Mouse (Mus musculus) ES-E14 (cell line): ENCODE data around the gene Supt4a.

ENCODE experiments used
- HCFC1 ChIP-seq: IDR thresholded peaks from 2 replicates; pipeline ENCODE4 v1.6.1; 2012; ENCODE audit warnings: low read length, inconsistent platforms, borderline replicate concordance; ENCODE audit not compliant: insufficient read depth
- MAFK ChIP-seq: IDR thresholded peaks from 2 replicates; pipeline ENCODE4 v1.6.1; 2014; ENCODE audit warnings: mild to moderate bottlenecking, low read depth, low read length, inconsistent platforms; ENCODE audit not compliant: insufficient read depth
- ZC3H11A ChIP-seq: IDR thresholded peaks from 2 replicates; pipeline ENCODE4 v1.6.1; 2012; ENCODE audit warnings: low read depth, mild to moderate bottlenecking, inconsistent platforms, low read length, borderline replicate concordance

DNA sequence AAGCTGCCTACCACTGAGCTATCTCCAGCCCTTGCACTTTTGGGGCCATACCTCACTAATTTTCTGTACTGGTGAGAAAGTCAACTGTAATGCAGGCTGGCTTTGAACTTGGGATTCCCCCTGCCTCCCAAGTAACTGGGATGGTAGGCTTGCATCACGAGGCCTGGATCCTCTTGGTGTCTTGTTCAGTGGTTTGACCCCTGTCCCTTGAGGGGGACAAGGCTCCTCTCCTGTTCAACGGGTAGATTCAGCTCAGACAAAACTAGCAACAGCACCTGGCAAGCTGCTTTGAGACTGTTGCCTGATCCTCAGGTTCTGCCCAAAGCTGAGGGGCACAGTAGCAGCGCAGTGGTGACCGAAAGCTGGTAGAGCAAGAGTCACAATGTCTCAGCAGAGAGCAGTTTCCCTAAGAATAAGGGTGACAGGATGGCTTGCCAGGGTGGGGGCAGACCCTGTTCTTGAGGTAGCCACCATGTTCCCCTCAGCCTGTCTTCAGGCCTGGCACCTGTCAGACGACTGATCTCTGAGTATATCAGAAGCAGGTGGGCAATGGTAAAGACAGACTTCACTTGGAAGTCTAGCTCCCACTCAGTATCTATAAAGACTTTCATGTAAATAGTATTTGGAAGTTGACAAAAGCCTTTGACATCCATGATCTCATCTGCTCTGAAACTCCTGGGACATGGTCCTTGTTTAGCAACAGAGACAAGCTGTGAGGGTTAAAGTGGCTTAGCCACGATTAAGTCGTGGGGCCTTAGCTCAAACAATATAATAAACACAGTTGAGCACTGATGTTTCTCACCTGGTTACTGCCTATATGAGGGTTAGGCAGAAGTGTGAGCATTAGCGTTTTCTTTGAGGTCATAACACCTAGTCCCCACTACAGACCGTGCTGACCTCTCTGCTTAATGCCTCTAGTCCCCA is 8.5 kb downstream of the Supt4a start:
- TF ChIP-seq ZC3H11A (no peak), HCFC1 (no peak), MAFK (no peak)
